Mouse (Mus musculus) liver, adult 2 months (tissue): ENCODE results near the gene Hadhb.

Experiments
- CTCF ChIP-seq: fragments of 200-500 bp; IDR thresholded peaks from 2 replicates; pipeline ENCODE4 v1.5.1; 2011; ENCODE audit warnings: low read depth, low read length, control low read depth
- POLR2A ChIP-seq: fragments of 200-500 bp; IDR thresholded peaks from 2 replicates; pipeline ENCODE4 v1.6.1; 2011; ENCODE audit warnings: low read length, control low read depth; ENCODE audit not compliant: insufficient read depth; ENCODE audit errors: extremely low read depth

GRCm38 (mm10) chr5:30111771-30112170 is 43.3 kb upstream of the Hadhb start:
- no peak for TF ChIP-seq CTCF
- no peak for TF ChIP-seq POLR2A
